ENCODE assay signal across 15 mouse cellular contexts in genomic region chr17:84987834-84988410, GRCm38 (mm10). TPM values are rescaled to one million over a fixed set of nuclear protein-coding genes. Genes with fewer than 3 reads are reported as not detected.
DNase-seq lines count a peak whose midpoint lies in the region; ATAC-seq and TF ChIP-seq lines count a peak whose summit lies in the region.
"Had no signal": no experiment of that assay in that cellular context is flagged by ENCODE, and none has a peak within 500 bp of the region (broad histone marks: within the 10 kb centered on the region; RNA-seq: fewer than 3 reads in every experiment).

No protein-coding gene starts in this region.

- ATAC-seq in heart, postnatal 0 days (ENCODE audit: insufficient read depth, low read depth), result peak; percentile 44; the same call in 1 of the 2 replicates
- peak; percentile 24; the same call in 1 of the 2 replicates for ATAC-seq in liver, embryonic 15.5 days (ENCODE audit: insufficient read depth)
- ATAC-seq in liver, embryonic 11.5 days (replicated peaks; ENCODE audit: low FRiP score), result no peak
- ATAC-seq in kidney, embryonic 16.5 days (ENCODE audit: low FRiP score, low TSS enrichment), result no peak
- ATAC-seq: midbrain, embryonic 15.5 days had no signal

- no peak overlapping the region for H3K4me3 ChIP-seq in heart, postnatal 0 days (ENCODE audit: low read depth, low read length)
- no peak overlapping the region for H3K4me3 ChIP-seq in liver, embryonic 15.5 days (replicated peaks)
- no peak overlapping the region for H3K4me3 ChIP-seq in liver, embryonic 11.5 days (ENCODE audit: low read depth, low read length)
- H3K4me3 ChIP-seq in kidney, embryonic 16.5 days (ENCODE audit: low read length), result no peak overlapping the region
- H3K4me3 ChIP-seq: midbrain, embryonic 15.5 days; neural tube, embryonic 12.5 days had no signal

- 64% methylated on average over 3 of the region's 3 CpGs for WGBS in heart, postnatal 0 days
- 64% methylated on average over 3 of the region's 3 CpGs for WGBS in liver, embryonic 15.5 days (ENCODE audit: insufficient replicate concordance)
- WGBS in liver, embryonic 11.5 days, result 86% methylated on average over 3 of the region's 3 CpGs
- WGBS in kidney, embryonic 16.5 days, result 86% methylated on average over 3 of the region's 3 CpGs

- no peak for TF ChIP-seq CTCF in heart, postnatal 0 days (IDR thresholded peaks at IDR 0.05; ENCODE audit: low read depth)

- no peaks in the 10 kb centered on the region for H3K27me3 ChIP-seq in heart, postnatal 0 days (ENCODE audit: control insufficient read depth, insufficient read depth, low read length)
- H3K27me3 ChIP-seq in liver, embryonic 15.5 days, result no peaks in the 10 kb centered on the region
- H3K27me3 ChIP-seq in liver, embryonic 11.5 days (replicated peaks; ENCODE audit: control insufficient read depth, insufficient read depth, low read length), result no peaks in the 10 kb centered on the region
- H3K27me3 ChIP-seq in kidney, embryonic 16.5 days (ENCODE audit: insufficient read depth, low read length), result no peaks in the 10 kb centered on the region
- H3K27me3 ChIP-seq: midbrain, embryonic 15.5 days; neural tube, embryonic 12.5 days had no signal

- no peak overlapping the region for H3K9ac ChIP-seq in heart, postnatal 0 days (replicated peaks; ENCODE audit: low read depth, low read length)
- H3K9ac ChIP-seq in liver, embryonic 15.5 days, result no peak overlapping the region
- H3K9ac ChIP-seq in liver, embryonic 11.5 days (ENCODE audit: low read depth, low read length), result no peak overlapping the region
- no peak overlapping the region for H3K9ac ChIP-seq in kidney, embryonic 16.5 days (replicated peaks; ENCODE audit: low read length)
- H3K9ac ChIP-seq: midbrain, embryonic 15.5 days; neural tube, embryonic 12.5 days had no signal

- H3K4me1 ChIP-seq in heart, postnatal 0 days (ENCODE audit: control insufficient read depth, insufficient read depth), result peaks cover 18% of the 10 kb centered on the region; the same call in 1 of the 2 replicates
- H3K4me1 ChIP-seq in liver, embryonic 15.5 days (replicated peaks), result peaks cover 21% of the 10 kb centered on the region
- peaks cover 28% of the 10 kb centered on the region for H3K4me1 ChIP-seq in liver, embryonic 11.5 days (replicated peaks; ENCODE audit: control insufficient read depth, insufficient read depth, low read length)
- H3K4me1 ChIP-seq in kidney, embryonic 16.5 days (ENCODE audit: insufficient read depth, low read length), result peaks cover 19% of the 10 kb centered on the region
- H3K4me1 ChIP-seq: midbrain, embryonic 15.5 days; neural tube, embryonic 12.5 days had no signal

- H3K4me2 ChIP-seq in heart, postnatal 0 days (ENCODE audit: low read depth, low read length), result no peak overlapping the region
- no peak overlapping the region for H3K4me2 ChIP-seq in liver, embryonic 15.5 days
- no peak overlapping the region for H3K4me2 ChIP-seq in liver, embryonic 11.5 days
- no peak overlapping the region for H3K4me2 ChIP-seq in kidney, embryonic 16.5 days (replicated peaks; ENCODE audit: low read depth, low read length)
- H3K4me2 ChIP-seq: midbrain, embryonic 15.5 days; neural tube, embryonic 12.5 days had no signal

- TF ChIP-seq EP300 in heart, postnatal 0 days (IDR thresholded peaks at IDR 0.05; ENCODE audit: low read depth), result no peak

- H3K9me3 ChIP-seq in heart, postnatal 0 days (replicated peaks; ENCODE audit: control insufficient read depth, low read length), result no peaks in the 10 kb centered on the region
- no peaks in the 10 kb centered on the region for H3K9me3 ChIP-seq in liver, embryonic 15.5 days (replicated peaks)
- H3K9me3 ChIP-seq in liver, embryonic 11.5 days (ENCODE audit: control insufficient read depth, low read length), result no peaks in the 10 kb centered on the region
- H3K9me3 ChIP-seq in kidney, embryonic 16.5 days (ENCODE audit: low read length), result no peaks in the 10 kb centered on the region
- H3K9me3 ChIP-seq: midbrain, embryonic 15.5 days; neural tube, embryonic 12.5 days had no signal

- 0 out of 2 replicates have a peak, but pooled peaks cover under 1% of the 10 kb centered on the region for H3K36me3 ChIP-seq in heart, postnatal 0 days (replicated peaks; ENCODE audit: control insufficient read depth, insufficient read depth, low read length)
- H3K36me3 ChIP-seq in liver, embryonic 15.5 days (replicated peaks), result peaks cover 8% of the 10 kb centered on the region; the same call in 1 of the 2 replicates
- H3K36me3 ChIP-seq in liver, embryonic 11.5 days (ENCODE audit: control insufficient read depth, insufficient read depth, low read length), result 0 out of 2 replicates have a peak, but pooled peaks cover under 1% of the 10 kb centered on the region
- no peaks in the 10 kb centered on the region for H3K36me3 ChIP-seq in kidney, embryonic 16.5 days (ENCODE audit: insufficient read depth, low read length)
- H3K36me3 ChIP-seq: midbrain, embryonic 15.5 days had no signal

- H3K27ac ChIP-seq in heart, postnatal 0 days (ENCODE audit: low read depth), result no peak overlapping the region
- H3K27ac ChIP-seq in liver, embryonic 15.5 days (replicated peaks), result no peak overlapping the region
- H3K27ac ChIP-seq in liver, embryonic 11.5 days (ENCODE audit: low read depth, low read length), result no peak overlapping the region
- H3K27ac ChIP-seq in kidney, embryonic 16.5 days (ENCODE audit: low read length), result no peak overlapping the region
- H3K27ac ChIP-seq: midbrain, embryonic 15.5 days; neural tube, embryonic 12.5 days; stomach, postnatal 0 days had no signal

- DNase-seq in heart, postnatal 0 days (ENCODE audit: low spot score), result peak; percentile 15
- DNase-seq in heart, adult 9 months (ENCODE audit: low spot score in 2 of 2), result no peak
- DNase-seq in liver, embryonic 11.5 days (ENCODE audit: low spot score), result no peak
- peak; percentile 7 for DNase-seq in 3T3-L1 (ENCODE audit: low read depth, low spot score)
- peak; percentile 10 for DNase-seq in ZHBTc4 (ENCODE audit: low read depth, low spot score)
- DNase-seq in cerebellum, adult 9-10 months, result no peak
- DNase-seq: cerebellum, adult 2 months; gastrocnemius, postnatal 25 days; kidney, postnatal 10 days; thymus, postnatal 36 days had no signal

RNA-seq across cellular contexts. Expression of gene Ppm1b, which starts 31.4 kb away (rescaled TPM):
- total RNA-seq in heart, postnatal 0 days (2014; rRNA removed; ENCODE audit: low replicate concordance), result 44.6 and 64.3 TPM in 2 replicates
- polyA plus RNA-seq in heart, postnatal 0 days (2015; fragmentation: Nextera tagmentation; extraction: Ambion mirVana), result 46.7 and 49.2 TPM in 2 replicates
- 52.7 and 58.7 TPM in 2 replicates for polyA plus RNA-seq in liver, embryonic 15.5 days (2015; fragmentation: Nextera tagmentation; extraction: Ambion mirVana)
- polyA plus RNA-seq in liver, embryonic 11.5 days (2014; fragmentation: Nextera tagmentation; extraction: Ambion mirVana), result 73.2 and 80.0 TPM in 2 replicates
- polyA plus RNA-seq in kidney, embryonic 16.5 days (2015; fragmentation: Nextera tagmentation; extraction: Ambion mirVana), result 73.7 and 74.5 TPM in 2 replicates

RNA-seq across cellular contexts. Expression of gene Slc3a1, which starts 40.3 kb away (rescaled TPM):
- total RNA-seq in heart, postnatal 0 days (2014; rRNA removed; ENCODE audit: low replicate concordance), result 1.3 TPM in 1 of 2 replicates, not detected in the other
- not detected in 2 replicates for polyA plus RNA-seq in heart, postnatal 0 days (2015; fragmentation: Nextera tagmentation; extraction: Ambion mirVana)
- 2.1 and 4.3 TPM in 2 replicates for polyA plus RNA-seq in liver, embryonic 15.5 days (2015; fragmentation: Nextera tagmentation; extraction: Ambion mirVana)
- polyA plus RNA-seq in liver, embryonic 11.5 days (2014; fragmentation: Nextera tagmentation; extraction: Ambion mirVana), result 0.27 and 0.49 TPM in 2 replicates
- polyA plus RNA-seq in kidney, embryonic 16.5 days (2015; fragmentation: Nextera tagmentation; extraction: Ambion mirVana), result 31.8 and 42.0 TPM in 2 replicates

Comparison
In these comparisons a context has a peak if more than half of its experiments do, and no peak if none do; other contexts are left out.
1. ATAC-seq: peak in heart, postnatal 0 days (single experiment) and liver, embryonic 15.5 days (single experiment); none in liver, embryonic 11.5 days (single experiment) and kidney, embryonic 16.5 days (single experiment).
2. DNase-seq: peak in heart, postnatal 0 days (single experiment), 3T3-L1 (single experiment) and ZHBTc4 (single experiment); none in heart, adult 9 months (0 of 2), liver, embryonic 11.5 days (single experiment) and cerebellum, adult 9-10 months (single experiment).